Mouse (Mus musculus): ENCODE results near the gene Wls. TPM values are rescaled to one million over a fixed set of nuclear protein-coding genes. Genes with fewer than 3 reads are reported as not detected.

The Wls gene
- total RNA-seq, 2 experiments from 2014 or later: 25.3 to 30.9 TPM

DNA sequence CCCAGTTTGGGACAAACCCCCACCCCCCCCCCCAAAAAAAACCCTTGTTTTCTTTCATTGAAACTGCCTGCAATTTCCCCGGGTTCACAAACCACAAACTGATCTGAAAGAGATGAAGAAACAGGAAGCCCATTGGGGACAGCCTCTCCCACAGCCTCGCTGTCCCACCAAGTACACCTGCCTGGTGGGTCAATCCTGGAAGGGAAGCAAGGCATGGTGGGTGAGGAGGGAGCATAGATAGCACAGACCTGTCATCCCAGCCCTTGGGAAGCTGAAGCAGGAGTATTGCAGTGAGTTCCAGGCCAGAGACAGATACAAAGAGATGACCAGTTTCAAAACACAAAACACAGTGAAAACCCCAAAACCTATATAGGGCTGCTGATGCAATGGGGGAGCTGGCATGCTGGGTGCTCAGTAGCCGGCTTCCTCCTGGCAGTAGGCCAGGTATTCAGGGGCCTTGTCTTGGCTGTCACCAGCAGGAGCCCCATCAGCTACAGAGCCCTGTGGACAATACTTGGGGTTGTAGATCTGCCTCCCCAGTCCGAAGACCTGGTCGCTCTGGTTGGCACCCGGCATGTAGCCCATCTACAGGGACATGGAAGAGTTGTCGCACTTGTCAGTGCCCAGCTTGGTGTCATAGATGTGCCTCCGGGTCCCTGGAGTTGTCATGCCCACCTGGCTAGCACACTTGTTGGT is 51.7 kb downstream of the Wls start:
- intact Hi-C loops (cut with DNase I; ENCODE audit: low total_unique reads): no loop called here
- DNase-seq: no peak

DNA sequence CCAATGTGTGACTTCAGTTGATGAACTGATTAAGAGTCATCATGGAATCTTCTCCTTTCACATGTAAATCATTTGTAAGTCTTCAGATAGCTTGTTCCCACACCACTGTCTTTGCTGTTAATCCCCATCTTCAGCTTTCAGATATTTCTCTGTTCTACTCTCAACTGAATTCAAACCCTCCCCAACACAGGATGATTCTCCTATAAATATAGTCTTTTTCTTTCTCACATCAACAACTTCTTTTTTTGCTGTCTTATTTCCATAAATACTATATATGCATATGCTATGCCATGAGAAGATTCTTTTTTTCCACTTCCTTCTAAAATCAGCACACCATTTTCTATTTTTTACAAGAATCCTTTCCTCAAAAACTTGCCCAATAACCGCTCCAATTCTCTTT is 67.9 kb downstream of the Wls start:
- DNase-seq: no peak
- intact Hi-C loops (cut with DNase I; ENCODE audit: low total_unique reads): no loop called here

DNA sequence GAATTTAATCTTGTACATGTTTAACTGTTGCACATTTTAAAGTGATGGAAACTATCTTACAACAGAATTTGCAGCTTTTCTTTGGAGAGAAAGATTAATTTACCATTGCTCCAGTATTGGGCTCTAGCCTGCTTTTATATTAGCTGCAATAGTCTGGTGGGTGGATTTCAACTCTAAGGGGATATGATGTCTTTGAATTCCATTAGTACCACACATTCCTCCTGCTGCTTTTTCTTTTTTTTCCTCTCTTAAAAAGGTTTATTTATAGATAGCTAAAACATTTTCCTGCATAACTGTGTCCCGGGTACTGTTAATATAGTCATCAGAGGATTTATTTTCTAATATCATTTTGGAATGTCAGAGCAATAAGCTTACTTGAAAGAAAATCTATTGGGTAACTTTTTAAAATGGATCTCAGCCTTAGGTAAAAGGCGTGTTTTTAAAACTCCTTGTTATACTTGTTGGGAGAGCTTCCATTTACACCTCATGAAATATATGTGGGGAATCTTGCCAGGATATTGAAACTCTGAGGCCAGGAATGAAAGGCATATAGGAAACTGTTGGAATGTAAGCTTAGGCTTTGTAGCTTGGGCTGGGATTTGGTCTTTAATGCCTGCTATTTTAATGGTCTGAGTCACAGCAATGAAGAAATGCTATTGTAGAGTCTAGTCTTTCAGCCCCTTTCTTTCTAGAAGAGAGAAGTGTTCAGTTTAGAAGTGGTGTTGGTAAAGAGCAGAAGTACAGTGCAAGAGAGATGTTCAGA is 78.0 kb downstream of the Wls start:
- intact Hi-C loops (cut with DNase I; ENCODE audit: low total_unique reads): no loop called here
- no peak for DNase-seq

Other genes with a start within 250 kb of the Wls start
- gene Rpe65, start 240.5 kb upstream of the Wls start, total RNA-seq (2021): not detected

All from gastrocnemius, postnatal 14 days (tissue).